Mouse (Mus musculus): ENCODE data around the gene Ccdc194.
A peak's percentile ranks its signal among the peaks of the same experiment; 100 is the strongest.
"Not testable (repeated sequence)": the region's sequence is repeated elsewhere in the genome, so short reads cannot be mapped to it uniquely, and the experiment has no call there.

Ccdc194 gene

DNA sequence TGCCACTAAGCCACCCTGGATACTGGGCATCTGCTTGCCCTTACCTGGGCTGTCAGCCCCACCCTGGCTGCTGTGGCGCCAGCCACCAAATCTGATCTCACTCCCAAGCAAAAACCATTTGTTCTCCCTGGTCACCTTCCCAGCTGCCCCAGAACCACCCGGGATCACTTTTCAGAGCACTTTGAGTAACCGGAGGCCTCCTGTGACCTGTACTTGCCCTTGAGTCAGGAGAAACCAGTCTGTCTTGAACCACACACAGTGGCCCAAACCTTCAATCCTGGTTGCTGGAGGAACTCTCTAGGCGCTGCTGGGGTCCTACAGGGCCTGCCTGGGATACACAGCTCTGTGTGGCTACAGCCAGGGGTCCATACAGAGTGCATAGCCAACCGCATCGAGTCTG, 27.3 kb upstream of the Ccdc194 start:
- DNase-seq: no peak

DNA sequence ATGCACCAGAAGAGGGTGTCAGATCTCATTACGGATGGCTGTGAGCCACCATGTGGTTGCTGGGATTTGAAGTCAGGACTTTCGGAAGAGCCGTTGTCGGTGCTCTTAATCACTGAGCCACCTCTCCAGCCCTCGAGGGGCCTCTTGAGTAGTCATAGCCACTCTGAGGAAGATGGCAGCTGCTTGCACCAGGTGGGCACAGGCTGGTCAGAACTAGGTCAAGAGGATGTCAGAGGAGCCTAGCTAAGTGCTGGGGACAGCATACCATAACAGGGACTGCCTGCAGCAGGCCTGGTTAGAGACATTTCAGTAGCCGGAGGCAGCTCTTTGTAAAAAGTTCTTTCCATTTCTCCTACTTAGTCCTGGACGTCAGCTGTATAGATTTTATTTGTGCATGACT, 25.2 kb upstream of the Ccdc194 start:
- DNase-seq: no peak

DNA sequence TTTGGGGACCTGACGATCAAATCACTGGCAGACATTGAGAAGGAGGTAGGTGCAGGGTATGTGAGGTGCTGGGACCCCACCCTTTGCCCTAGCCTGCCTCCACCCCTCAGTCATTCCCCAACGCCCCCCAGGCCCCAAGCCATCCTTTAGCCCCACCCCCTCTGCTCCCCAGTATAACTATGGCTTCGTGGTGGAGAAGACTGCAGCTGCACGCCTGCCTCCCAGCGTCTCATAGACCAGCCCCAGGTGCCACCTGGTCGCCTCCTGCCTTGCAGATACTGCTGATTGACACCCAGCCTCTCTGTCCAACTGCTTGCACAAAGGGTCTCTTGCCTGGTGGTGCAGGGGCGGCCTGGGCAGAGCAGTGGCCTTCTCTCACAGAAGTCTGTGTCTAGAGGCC, 22.1 kb upstream of the Ccdc194 start:
- no peak for DNase-seq

DNA sequence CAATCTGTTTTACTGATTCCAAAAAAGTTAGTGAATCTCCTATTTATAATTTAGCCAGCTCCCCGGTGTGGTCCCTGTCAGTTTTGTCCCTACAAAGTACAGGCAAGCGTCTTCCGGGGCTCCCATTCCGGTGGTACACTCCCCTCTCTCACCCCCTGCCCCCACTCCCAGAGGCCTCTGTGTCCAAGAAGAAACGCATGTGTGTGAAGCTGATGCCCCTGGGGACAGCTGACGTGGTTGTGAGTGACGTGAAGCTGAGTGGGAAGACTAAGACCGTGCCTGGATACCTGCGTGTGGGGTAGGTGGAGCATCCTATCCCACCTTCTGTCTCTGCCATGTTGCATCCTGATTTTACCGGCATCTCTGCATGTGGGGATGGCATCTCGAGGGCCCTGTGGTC, 19.5 kb upstream of the Ccdc194 start:
- DNase-seq: no peak

DNA sequence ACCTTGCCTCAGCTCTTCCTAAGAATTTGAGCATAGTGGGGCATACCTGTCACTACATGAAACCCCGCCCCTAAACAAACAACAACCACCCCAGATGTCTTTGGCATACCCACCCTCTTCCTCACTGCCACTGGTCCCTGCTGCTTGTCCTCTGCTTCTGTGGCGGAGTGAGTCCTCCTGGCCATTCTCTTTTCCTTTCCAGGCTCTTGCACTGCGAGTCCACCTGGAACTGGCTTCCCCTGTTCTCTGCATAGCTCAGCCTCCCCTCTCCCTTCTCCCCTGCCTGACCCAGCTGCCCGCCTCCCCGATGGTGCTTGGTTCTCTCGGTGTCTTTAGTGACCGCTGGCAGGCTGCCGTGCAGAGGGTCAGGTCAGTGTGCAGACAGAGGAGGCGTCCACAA, 18.2 kb upstream of the Ccdc194 start:
- DNase-seq: peak; percentile 54

DNA sequence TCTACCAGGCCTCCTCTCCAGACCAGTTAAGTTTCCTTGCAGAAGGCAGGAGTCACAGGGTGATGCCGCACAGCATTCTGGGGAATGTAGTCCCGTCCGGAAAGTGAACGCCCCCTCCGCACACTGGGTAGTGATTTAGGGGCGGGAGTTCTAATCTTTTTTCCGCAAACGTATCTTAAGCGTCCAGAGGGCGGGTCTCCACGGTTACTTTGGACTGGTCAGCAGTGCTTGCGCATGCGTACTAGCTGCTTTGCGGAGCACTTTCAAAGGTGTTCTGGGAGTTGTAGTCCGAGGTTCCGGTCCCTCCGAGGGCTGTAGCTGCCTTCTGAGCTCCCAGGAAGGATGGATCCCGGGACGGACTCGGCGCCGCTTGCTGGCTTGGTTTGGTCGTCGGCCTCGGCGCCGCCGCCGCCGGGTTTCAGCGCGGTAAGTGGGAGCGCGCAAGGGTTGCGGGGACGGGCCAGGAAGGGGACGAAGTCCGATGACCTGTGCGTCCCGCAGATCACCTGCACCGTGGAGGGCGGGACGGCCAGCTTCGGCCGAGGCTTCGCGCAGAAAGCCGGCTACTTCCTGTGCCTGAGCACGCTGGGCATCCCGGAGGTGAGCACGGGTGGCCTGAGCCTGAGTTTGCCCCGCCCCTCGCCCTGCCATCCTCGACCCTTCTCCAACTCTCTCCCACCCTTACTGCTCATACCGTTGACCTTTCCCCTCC, 17.3 kb upstream of the Ccdc194 start, which contains the start of gene Mvb12a:
Gene Mvb12a, plus strand, starts transcription at position 291 of the 712 bp plus-strand sequence.
- DNase-seq: peak; percentile 99

DNA sequence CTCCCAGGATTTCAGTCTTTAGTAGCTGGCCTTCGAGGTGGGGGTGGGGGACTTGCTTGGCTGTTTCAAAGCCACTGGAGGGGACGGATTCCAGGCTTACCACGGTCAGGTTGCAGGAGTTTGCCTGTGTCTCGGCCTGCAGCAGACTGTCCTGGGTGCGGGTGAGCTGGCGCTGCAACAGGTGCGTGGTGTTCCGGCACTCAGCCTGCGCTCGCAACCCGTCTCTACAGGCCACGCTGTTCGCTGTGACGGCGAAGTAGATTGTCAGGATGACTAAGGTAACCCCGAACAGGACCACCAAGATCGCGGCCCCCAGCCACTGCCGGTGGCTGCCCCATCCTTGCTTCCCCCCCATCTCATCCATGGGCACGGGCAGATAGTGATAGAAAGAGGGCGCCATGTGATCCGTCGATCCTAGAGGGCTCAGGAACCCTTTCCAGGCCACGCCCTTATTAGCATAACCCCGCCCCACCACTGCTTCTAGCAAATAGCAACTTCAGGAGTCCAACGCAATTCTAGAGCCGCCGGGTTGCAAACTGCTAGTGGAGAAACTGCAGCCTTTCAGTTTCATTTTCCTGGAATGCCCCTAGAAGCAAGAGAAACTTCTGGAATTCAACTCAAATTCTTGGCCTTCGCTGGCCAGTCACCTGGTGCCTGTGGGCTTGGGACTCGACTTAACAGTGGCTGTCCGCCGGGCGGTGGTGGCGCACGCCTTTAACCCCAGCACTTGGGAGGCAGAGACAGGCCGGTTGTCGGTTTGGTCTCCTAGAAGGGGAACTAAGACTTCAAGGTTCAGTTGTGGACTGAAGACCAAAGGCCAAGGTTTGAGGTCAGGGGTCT, 11.7 kb upstream of the Ccdc194 start, which contains the start of gene Bst2:
Gene Bst2, minus strand, starts transcription at position 429 of the 840 bp plus-strand sequence.
- no peak for DNase-seq

DNA sequence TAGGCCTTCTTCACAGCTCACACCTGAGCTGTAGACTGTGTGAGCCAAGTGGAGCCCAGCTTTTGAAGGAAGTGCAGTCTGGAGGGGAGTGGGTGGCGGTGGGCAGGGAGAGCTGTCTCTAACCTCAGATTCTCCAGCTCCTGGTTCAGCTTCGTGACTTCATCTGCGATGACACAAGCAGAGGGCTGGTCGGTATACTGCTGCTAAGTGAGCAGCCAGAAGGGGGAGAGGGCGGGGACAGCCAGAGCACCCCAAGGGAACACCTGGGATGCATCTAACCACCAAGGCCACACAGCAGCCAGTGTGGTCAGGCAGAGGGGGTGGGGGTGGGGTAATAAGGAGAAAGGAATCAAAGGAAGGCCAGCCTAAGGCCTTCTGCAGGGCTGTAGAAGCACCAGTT, 10.2 kb upstream of the Ccdc194 start:
- DNase-seq: no peak

DNA sequence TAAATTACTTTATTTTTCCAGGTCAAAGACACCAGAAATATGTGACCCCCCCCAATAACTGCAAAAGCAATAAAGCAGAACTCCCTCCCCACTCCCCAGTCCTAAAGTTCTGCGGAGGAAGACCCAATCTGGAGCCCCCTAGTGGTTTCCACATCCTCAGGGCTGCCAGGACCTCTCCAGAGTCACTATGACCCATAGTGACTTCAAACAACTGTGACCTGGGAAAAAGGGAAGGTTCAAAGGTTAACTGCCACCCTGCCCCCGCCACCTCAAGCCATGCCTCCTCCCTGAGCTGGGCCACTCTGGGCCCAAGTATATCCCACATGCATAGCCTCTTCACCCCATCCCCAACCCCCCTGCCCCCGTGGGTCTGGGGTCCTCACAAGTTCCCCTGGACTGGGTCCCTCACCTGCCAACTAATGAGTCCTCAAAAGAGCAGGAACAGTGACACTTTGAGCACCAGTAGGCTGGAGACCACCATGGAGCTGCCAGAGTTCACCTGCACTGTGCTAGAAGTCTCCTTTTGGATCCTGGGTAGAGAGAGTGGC, 8.8 kb upstream of the Ccdc194 start:
- no peak for DNase-seq

DNA sequence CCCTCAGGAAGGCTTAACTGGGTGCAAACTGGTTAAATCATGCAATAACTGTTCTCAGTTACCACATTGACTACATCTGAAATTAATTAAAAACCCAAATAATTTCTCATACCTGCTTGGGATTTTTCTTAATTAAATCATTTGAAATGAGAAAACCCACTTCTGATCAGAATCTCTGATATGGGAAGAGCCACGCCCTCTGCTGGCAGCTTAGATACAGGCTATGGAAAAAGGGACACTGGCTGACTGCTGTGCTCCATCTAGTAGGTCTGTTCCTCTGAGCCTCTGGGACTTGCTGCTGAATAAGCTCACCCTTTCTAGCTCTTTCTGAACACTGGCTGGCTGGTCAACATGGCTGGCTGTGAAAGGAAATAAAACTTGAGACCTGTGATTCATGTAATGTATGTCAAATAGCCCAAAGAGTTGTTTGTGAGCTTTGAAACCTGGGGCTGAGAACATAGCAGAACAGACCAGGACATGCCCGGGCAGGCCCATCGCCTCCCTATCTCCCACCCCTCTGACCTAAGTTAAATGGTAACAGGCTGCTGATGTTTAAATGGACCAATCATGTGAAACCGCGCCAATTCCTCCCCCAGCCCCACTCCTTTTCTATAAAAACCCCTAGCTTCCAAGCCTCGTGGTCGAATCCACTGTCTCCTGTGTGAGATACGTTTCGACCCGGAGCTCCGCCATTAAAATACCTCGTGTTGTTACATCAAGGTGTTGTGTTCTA, 5.4 kb upstream of the Ccdc194 start:
- peak; percentile 70 for DNase-seq

DNA sequence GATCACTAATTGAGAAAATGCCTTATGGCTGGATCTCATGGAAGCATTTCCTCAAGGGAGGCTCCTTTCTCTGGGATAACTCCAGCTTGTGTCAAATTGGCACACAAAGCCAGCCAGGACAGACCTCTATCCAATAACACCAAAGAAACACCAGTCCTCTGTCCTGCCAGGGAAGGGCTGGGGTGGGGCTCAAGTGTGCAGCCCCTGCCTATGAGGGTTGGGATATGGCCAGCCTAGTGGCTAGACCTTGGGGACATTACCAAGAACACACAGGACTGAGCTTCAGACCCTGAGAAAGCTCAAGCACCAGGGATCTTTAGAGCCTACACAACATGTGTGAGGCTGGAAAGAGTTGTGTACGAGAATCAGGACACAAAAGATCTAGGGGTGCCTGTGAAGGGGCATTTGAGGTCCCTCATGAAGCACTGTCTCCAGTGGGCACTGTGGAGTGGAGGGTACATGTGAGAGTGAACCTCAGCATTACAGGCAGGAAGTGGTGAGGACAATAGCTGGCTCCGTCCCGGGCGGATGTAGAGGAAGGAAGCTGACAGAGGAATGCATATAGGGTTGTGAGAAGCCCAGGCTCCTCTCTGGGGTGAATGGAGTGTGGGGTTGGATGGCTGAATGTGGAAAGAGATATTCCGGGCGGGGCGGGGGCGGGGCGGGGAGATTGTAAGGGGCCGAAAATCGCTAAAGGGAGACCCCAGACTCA, 3.0 kb upstream of the Ccdc194 start:
- no peak for DNase-seq

DNA sequence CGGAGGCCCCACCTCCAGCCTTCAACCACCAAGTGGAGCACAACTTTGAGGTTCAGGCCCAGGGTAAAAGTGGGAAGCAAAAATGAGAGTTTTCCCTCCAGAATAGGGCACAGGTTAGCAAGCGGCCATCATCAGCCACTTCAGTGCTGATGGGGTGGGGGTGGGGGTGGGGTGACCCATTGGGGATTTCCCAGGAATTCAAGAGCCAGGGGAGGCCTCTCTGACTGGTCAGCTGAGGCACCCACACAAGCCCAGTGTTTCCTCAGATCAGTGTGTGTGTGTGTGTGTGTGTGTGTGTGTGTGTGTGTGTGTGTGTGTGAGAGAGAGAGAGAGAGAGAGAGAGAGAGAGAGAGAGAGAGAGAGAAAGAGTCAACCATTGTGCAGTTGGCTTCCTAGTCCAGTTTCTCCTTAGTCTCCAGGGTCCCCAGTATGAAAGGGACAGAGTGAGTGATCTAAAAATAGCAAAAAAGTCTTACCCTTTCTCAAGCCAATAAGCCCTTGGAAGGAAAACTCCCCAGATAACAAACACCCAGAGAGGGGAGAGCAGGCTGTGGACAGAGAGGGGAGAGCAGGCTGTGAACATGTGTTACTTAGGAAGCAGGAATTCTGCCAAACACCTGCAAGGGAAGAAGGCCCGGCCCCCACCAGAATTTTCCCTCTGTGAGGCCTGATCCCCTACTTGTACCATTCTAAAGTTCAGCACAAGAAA, 1.8 kb upstream of the Ccdc194 start:
- DNase-seq: no peak

DNA sequence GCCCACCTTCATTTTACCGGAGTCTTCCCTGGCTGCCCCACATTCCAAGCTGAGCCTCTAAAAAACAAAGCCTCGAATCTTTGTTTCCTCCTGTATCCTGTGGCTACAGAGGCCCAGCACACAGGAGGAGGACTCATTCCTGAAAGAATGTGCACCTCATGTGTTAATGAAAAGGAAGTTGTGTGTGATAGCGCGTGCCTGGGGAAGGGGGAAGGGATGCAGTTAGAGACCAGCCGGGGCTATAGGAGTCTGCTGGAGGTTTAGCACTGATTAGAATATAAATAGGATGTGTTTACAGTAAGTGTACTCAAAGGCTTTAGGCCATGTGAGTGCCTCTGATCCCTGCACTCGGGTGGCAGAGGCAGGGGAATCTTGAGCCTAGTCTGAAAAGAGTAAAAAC, 761 bp upstream of the Ccdc194 start:
- DNase-seq: no peak

DNA sequence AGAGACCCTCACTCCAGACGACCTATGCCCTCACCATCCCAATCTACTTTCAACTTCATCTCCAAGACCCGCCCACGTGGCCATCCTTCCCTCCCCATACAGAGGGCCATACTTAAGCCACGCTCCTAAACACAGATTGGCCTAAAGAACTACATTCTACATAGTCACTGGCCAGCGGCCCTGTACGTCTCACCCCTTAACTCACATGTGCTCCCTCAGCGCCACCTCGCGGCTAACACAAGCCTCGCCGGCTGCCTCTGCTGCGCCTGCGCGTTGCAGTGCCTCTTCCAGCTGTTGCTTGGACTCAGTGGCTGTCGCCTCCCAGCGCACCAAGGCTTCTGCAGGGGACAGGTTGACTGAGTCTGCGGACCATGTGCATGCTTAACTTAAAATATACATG, 3.9 kb downstream of the Ccdc194 start:
- DNase-seq: peak; percentile 88

DNA sequence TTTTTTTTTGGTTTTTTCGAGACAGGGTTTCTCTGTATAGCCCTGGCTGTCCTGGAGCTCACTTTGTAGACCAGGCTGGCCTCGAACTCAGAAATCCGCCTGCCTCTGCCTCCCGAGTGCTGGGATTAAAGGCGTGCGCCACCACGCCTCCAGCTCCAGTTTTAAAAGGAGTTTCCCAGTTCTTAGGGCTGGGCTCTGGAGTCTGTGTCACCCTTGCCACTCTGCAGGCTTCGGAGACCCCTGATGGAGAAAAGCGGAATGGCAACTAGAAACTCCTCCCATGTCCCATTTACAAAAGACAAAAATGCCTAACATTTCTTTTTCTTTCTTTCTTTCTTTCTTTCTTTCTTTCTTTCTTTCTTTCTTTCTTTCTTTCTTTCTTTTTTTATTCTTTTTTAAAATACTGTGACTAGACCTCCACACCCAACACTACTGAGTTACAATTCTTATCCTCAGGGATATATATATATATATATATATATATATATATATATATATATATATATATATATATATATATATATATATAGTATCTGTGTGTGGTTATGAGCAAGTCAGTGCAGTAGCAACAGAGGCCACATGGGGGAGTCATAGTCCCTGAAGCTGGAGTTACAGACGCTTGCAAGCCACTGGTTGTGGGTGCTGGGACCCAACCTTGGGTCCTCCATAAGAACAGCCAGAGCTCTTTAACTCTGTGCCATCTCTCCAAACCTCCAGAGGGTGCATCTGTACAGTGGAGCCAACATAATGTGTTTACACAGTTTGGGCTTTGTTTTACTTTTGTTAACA, 6.3 kb downstream of the Ccdc194 start:
- DNase-seq: not testable (repeated sequence)

DNA sequence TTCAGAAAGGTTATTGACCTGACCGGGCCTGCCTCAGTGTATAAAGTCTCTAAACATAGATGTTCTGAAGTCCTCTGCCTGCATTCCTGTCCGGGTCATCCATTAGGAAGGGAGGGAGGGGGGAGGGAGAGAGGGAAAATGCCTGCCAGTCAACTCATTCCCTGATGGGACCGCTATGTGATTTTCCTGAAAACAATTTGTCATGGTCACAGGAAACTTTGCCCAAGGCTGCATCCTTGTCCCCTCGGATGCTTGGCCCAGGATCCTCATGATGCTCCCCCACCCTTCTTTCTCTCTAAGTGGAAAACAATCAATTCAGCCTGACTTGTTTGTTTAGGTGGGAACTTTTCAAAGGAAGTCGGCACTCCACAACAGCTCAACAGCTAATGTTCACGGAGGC, 8.7 kb downstream of the Ccdc194 start:
- DNase-seq: no peak

DNA sequence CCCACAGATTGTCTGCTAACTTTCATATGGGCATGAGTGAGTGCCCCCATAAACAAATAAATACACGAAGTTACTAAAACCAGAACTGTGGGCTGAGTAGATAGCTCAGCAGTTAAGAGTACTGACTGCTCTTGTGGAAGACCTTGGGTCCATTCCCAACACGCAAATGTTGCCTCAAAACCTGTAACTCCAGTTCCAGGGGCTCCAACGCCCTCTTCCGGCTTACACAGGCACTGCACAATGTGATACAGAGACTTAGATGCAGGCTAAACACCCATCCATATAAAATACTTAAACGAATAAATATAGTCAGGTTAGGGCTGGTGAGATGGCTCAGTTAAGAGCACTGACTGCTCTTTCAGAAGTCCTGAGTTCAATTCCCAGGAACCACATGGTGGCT, 10.5 kb downstream of the Ccdc194 start:
- no peak for DNase-seq

DNA sequence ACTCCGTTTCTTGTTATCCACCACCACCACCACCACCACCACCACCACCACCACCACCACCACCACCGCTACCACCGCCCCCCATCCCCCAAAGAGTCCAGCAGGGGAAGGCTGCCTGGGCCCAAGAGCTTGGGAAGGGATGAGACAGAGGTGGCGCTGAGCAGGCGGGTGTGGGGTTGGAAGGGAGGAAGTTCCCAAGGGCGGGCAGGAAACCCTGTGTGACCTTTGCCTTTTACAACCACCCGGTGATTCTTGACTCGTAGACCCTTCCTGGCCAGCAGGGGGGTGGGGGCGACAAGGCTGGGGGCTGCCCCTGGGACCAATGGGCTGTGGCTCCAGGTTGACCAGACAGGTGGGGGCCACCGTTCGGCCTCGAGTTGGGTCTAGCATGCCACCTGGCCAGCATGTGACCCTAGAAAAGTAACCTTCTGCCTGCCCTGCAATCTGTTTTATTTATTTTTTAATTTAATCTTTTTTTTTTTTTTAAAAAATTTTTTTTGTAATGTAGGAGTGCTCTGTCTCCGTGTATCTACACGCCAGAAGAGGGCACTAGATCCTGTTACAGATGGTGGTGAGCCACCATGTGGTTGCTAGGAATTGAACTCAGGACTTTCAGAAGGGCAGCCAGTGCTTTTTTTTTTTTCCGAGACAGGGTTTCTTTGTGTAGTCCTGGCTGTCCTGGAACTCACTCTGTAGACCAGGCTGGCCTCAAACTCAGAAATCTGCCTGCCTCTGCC, 12.3 kb downstream of the Ccdc194 start:
- no peak for DNase-seq

DNA sequence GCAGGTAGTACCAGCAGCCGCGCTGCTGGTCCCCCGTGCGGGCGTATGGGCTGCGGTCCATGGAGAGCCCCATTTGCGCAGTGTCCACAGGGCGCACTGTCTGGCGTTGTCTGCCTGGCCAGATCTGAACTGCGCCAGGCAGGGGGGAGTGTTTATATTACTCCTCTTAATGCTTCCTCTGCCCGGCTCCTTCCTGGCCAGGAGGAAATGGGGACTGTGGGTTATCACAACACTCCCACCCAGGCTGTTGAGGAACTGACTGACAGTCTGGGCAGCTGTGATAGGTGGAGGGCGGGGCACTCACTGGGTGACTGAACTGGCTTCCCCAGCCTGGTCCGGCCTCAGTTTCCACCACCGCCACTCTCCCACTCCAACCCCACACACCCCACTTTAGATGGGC, 13.9 kb downstream of the Ccdc194 start, which contains the start of gene Plvap:
Gene Plvap, minus strand, starts transcription at position 109 of the 400 bp plus-strand sequence.
- DNase-seq: no peak

DNA sequence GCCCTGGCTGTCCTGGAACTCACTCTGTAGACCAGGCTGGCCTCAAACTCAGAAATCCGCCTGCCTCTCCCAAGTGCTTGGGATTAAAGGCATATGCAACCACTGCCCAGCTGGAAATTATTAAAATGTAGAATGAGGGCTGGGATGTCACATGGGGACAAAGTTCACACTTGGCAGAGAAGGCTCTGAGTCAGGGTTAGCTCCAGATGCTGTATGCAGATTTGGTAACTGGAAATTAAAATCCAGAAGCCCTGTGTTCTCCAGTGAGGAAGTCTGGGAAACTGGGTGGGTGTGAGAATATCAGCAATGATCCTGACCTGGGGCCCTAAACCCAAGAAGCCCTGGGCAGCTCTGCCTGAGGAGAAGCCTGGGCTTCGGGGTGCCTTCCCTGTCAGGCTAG, 16.2 kb downstream of the Ccdc194 start:
- DNase-seq: no peak
